Mouse (Mus musculus) spleen, adult 10 weeks (tissue): ENCODE data around the gene a. TPM values are rescaled to one million over a fixed set of nuclear protein-coding genes. Genes with fewer than 3 reads are reported as not detected.

Source experiments
- polyA plus RNA-seq: library from polyadenylated mRNA; stranded (reverse); fragments of 350-450 nt; fragmentation: Illumina TruSeq; extraction: RNeasy Lipid Tissue Mini Kit (QIAGEN cat#74804); gene quantifications from one replicate; pipeline ENCODE4 v1.2.3, GENCODE M21; 2015; ENCODE audit warnings: low replicate concordance; ENCODE audit not compliant: insufficient read depth

The a gene
- polyA plus RNA-seq, result not detected

GRCm38 (mm10) chr2:154790656-154791483 lies at the start of gene a, which contains the start of gene Raly:
TSS of gene a (plus strand) at chr2:154791402.
TSS of gene Raly (plus strand) at chr2:154791096.

GRCm38 (mm10) chr2:154769930-154770329 lies 21.3 kb upstream of the a start, which contains the start of gene Gm14214:
TSS of gene Gm14214 (minus strand) at chr2:154770030.

GRCm38 (mm10) chr2:154892201-154893044 lies 101.2 kb downstream of the a start, which contains the start of gene Eif2s2:
TSS of gene Eif2s2 (minus strand) at chr2:154892935.

GRCm38 (mm10) chr2:155018251-155018755 lies 227.1 kb downstream of the a start, which contains the start of gene Gm14226:
TSS of gene Gm14226 (plus strand) at chr2:155018266.

GRCm38 (mm10) chr2:155073978-155074765 lies 283.0 kb downstream of the a start, which contains the start of gene Ahcy:
TSS of gene Ahcy (minus strand) at chr2:155074497.

Other genes starting within 250 kb of the a start
- not detected for gene 1700003F12Rik, start 244.3 kb upstream of the a start, polyA plus RNA-seq
- gene Actl10, start 239.6 kb upstream of the a start, polyA plus RNA-seq, result not detected
- 0.40 TPM for gene Necab3, start 232.5 kb upstream of the a start, polyA plus RNA-seq
- 4.3 TPM for gene E2f1, start 221.5 kb upstream of the a start, polyA plus RNA-seq
- gene Pxmp4, start 187.7 kb upstream of the a start, polyA plus RNA-seq, result 12.2 TPM
- gene Zfp341, start 178.1 kb upstream of the a start, polyA plus RNA-seq, result 1.9 TPM
- not detected for gene 4930519P11Rik, start 178.0 kb upstream of the a start, polyA plus RNA-seq
- 144 TPM for gene Chmp4b, start 139.7 kb upstream of the a start, polyA plus RNA-seq
- gene Gm14214, start 21.4 kb upstream of the a start, polyA plus RNA-seq, result not detected
- 128 TPM for gene Raly, start 306 bp upstream of the a start, polyA plus RNA-seq
- 125 TPM for gene Eif2s2, start 101.5 kb downstream of the a start, polyA plus RNA-seq
- gene Gm14226, start 226.9 kb downstream of the a start, polyA plus RNA-seq, result 16.0 TPM